9 mouse cellular contexts compared by ENCODE assay signal in the genomic region with DNA sequence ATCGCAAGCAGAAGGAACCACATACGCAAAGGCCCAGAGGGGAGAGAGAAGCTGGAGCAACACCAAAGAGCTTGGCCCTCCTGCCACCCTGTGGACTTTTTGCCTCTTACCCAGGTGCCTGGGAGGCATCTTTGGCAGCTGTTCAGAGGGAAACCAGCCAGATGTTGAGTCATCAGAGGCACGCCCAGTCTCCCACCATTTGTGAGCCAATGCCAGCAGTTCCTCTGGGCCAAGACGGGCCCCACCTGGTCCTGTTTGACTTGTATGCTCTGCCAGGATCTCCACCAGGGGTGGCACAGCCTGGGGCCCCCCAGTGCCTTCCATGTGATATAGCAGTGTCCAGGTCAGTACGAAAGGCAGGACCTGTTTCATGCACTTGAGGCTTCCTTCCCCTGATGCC. TPM values are rescaled to one million over a fixed set of nuclear protein-coding genes. Genes with fewer than 3 reads are reported as not detected.
A peak's percentile ranks its signal among the peaks of the same experiment; 100 is the strongest.
DNase-seq lines count a peak whose midpoint lies in the region; ATAC-seq and TF ChIP-seq lines count a peak whose summit lies in the region.
"Had no signal": no experiment of that assay in that cellular context is flagged by ENCODE, and none has a peak within 500 bp of the region (broad histone marks: within the 10 kb centered on the region; RNA-seq: fewer than 3 reads in every experiment).

No protein-coding gene starts in this region.

- no peak overlapping the region for H3K9ac ChIP-seq in lung, embryonic 15.5 days
- no peak overlapping the region for H3K9ac ChIP-seq in forebrain, embryonic 14.5 days (ENCODE audit: low read length)
- no peak overlapping the region for H3K9ac ChIP-seq in forebrain, postnatal 0 days

- intact Hi-C loops in gastrocnemius, adult 2 months (cut with DNase I), result no loop called here

- H3K4me2 ChIP-seq in lung, embryonic 15.5 days, result no peak overlapping the region
- no peak overlapping the region for H3K4me2 ChIP-seq in forebrain, embryonic 14.5 days (ENCODE audit: low read length)
- no peak overlapping the region for H3K4me2 ChIP-seq in forebrain, postnatal 0 days (ENCODE audit: low read depth)

- no peaks in the 10 kb centered on the region for H3K36me3 ChIP-seq in lung, embryonic 15.5 days
- no peaks in the 10 kb centered on the region for H3K36me3 ChIP-seq in forebrain, embryonic 14.5 days (ENCODE audit: control insufficient read depth, insufficient read depth, low read length)
- H3K36me3 ChIP-seq in forebrain, postnatal 0 days (ENCODE audit: insufficient read depth), result no peaks in the 10 kb centered on the region

- peak; percentile 48; the same call in 1 of the 2 replicates for ATAC-seq in lung, embryonic 15.5 days (ENCODE audit: borderline replicate concordance, extremely low read depth, low FRiP score, low TSS enrichment)
- ATAC-seq in forebrain, embryonic 14.5 days, result no peak
- ATAC-seq in forebrain, postnatal 0 days, result no peak

- no peaks in the 10 kb centered on the region for H3K9me3 ChIP-seq in lung, embryonic 15.5 days
- no peaks in the 10 kb centered on the region for H3K9me3 ChIP-seq in forebrain, embryonic 14.5 days (replicated peaks; ENCODE audit: control insufficient read depth, low read length)
- no peaks in the 10 kb centered on the region for H3K9me3 ChIP-seq in forebrain, postnatal 0 days (ENCODE audit: low read length)

- H3K27ac ChIP-seq in gastrocnemius, adult 2 months, result no peak overlapping the region
- no peak overlapping the region for H3K27ac ChIP-seq in lung, embryonic 15.5 days
- no peak overlapping the region for H3K27ac ChIP-seq in forebrain, embryonic 14.5 days (ENCODE audit: low read depth, low read length)
- H3K27ac ChIP-seq in forebrain, postnatal 0 days (ENCODE audit: low read depth, low read length), result no peak overlapping the region

- H3K27me3 ChIP-seq in lung, embryonic 15.5 days, result no peaks in the 10 kb centered on the region
- H3K27me3 ChIP-seq in forebrain, embryonic 14.5 days (replicated peaks; ENCODE audit: control insufficient read depth, insufficient read depth, low read length), result no peaks in the 10 kb centered on the region
- no peaks in the 10 kb centered on the region for H3K27me3 ChIP-seq in forebrain, postnatal 0 days (ENCODE audit: insufficient read depth, low read length)

- peak; percentile 45 for DNase-seq in gastrocnemius, adult 2 months
- no peak for DNase-seq in gastrocnemius, adult 8-10 months (ENCODE audit: low spot score in 2 of 2)
- DNase-seq in 3T3-L1 (ENCODE audit: low read depth, low spot score), result peak; percentile 81
- peak; percentile 64 to 69 for DNase-seq in cerebellum, postnatal 10 days
- DNase-seq in forebrain, embryonic 14.5 days (ENCODE audit: low spot score), result no peak
- no peak for DNase-seq in spleen, adult 12 weeks (ENCODE audit: low spot score)
- DNase-seq in forebrain, postnatal 0 days, result no peak
- DNase-seq: gastrocnemius, postnatal 14 days had no signal

- H3K4me3 ChIP-seq in gastrocnemius, adult 2 months, result no peak overlapping the region
- no peak overlapping the region for H3K4me3 ChIP-seq in lung, embryonic 15.5 days
- H3K4me3 ChIP-seq in forebrain, embryonic 14.5 days (ENCODE audit: low read depth, low read length), result no peak overlapping the region
- no peak overlapping the region for H3K4me3 ChIP-seq in forebrain, postnatal 0 days (ENCODE audit: low read depth, low read length)

- no peak for TF ChIP-seq CTCF in gastrocnemius, adult 2 months (IDR thresholded peaks at IDR 0.05)
- no peak for TF ChIP-seq CTCF in forebrain, postnatal 0 days (IDR thresholded peaks at IDR 0.05; ENCODE audit: low read depth)

- peaks cover 6% of the 10 kb centered on the region; the same call in 1 of the 2 replicates for H3K4me1 ChIP-seq in lung, embryonic 15.5 days
- no peaks in the 10 kb centered on the region for H3K4me1 ChIP-seq in forebrain, embryonic 14.5 days (ENCODE audit: control insufficient read depth, insufficient read depth, low read length)
- no peaks in the 10 kb centered on the region for H3K4me1 ChIP-seq in forebrain, postnatal 0 days (ENCODE audit: insufficient read depth)

- 82% methylated on average over 5 of the region's 5 CpGs for WGBS in lung, embryonic 15.5 days
- 83% methylated on average over 5 of the region's 5 CpGs for whole genome bisulfite sequencing in forebrain, embryonic 14.5 days
- WGBS in forebrain, postnatal 0 days, result 82% methylated on average over 5 of the region's 5 CpGs

RNA-seq across cellular contexts. Expression of a gene that starts 21.9 kb away (rescaled TPM):
- total RNA-seq in gastrocnemius, adult 2 months (2021), result 10 to 100 TPM; 20.9 to 21.7 TPM
- 10 to 100 TPM; 15.0 to 25.0 (median 19.4) TPM for total RNA-seq in gastrocnemius, adult 8-10 months (2022)
- polyA plus RNA-seq in lung, embryonic 15.5 days (2015; fragmentation: Nextera tagmentation; extraction: Ambion mirVana), result 38.2 and 40.2 TPM in 2 replicates
- polyA plus RNA-seq in forebrain, embryonic 14.5 days (2014; fragmentation: Nextera tagmentation; extraction: Ambion mirVana), result 49.4 and 51.2 TPM in 2 replicates
- 18.8 and 25.4 TPM in 2 replicates for total RNA-seq in forebrain, postnatal 0 days (2014; rRNA removed)
- polyA plus RNA-seq in forebrain, postnatal 0 days (2015; fragmentation: Nextera tagmentation; extraction: Ambion mirVana), result 13.8 and 19.4 TPM in 2 replicates

Comparison
In these comparisons a context has a peak if more than half of its experiments do, and no peak if none do; other contexts are left out.
1. DNase-seq: peak in gastrocnemius, adult 2 months (single experiment), 3T3-L1 (single experiment) and cerebellum, postnatal 10 days (2 of 2); none in gastrocnemius, adult 8-10 months (0 of 2), forebrain, embryonic 14.5 days (single experiment), spleen, adult 12 weeks (single experiment) and forebrain, postnatal 0 days (single experiment).